Mouse (Mus musculus): ENCODE data around the gene Prap1. TPM values are rescaled to one million over a fixed set of nuclear protein-coding genes. Genes with fewer than 3 reads are reported as not detected.

The Prap1 gene
- total RNA-seq (2017): not detected in 2 replicates

DNA sequence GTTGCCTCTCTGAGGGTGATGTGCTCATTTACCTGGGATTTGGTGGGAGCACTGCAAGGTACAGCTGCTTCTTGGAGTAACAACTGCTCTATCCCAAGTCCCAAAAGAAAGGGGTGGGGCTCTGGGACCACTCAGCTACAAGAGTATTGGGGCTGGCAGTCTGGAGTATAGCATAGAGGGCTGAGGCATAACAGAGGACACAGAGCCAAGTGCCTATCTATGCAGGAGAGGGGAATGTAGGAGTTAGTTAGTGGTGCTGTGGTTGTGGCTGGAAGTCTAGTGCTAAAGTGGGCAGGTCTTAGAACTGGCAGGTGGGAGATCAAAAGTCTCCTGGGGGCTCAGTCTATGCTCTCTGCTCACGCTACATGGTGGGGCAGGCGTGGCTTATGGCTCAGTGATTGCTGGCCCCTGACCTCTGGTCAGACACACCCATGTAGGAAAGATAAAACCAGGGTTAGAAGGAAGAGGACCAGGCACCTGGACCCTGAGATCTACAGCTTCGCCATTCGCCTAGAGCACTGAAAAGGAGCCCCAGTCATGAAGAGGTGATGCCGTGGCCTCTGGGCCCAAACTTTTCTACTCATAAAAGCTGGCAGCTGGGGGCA, at the start of gene Prap1:
Gene Prap1 (plus strand): TSS at position 472 of the 605 bp plus-strand sequence.
- ATAC-seq (replicated peaks in 1 of 2; ENCODE audit: insufficient read depth in 1 of 2, low FRiP score in 2 of 2, low TSS enrichment in 1 of 2, low read depth in 1 of 2, poor library complexity in 2 of 2, severe bottlenecking in 2 of 2): no peak

DNA sequence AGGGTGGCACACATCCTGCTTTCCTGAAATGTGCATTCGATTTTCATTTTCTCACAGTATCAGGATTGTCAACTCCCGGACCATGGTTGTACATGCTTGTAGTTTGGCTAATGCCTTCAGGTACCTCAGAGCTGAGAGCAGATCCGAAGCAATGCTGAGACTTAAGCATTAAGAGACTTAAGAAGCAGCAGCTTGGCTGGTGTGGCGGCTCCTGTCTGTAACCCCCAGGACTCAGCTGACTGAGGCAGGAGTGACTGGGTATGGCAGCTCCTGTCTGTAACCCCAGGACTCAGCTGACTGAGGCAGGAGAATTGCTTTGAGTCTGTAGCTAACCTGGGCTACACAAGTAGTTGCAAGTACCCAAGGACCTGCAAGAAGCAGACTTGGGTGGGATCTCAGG, 47.6 kb upstream of the Prap1 start:
- no peak for ATAC-seq (replicated peaks in 1 of 2; ENCODE audit: insufficient read depth in 1 of 2, low FRiP score in 2 of 2, low TSS enrichment in 1 of 2, low read depth in 1 of 2, poor library complexity in 2 of 2, severe bottlenecking in 2 of 2)

- ATAC-seq (replicated peaks in 1 of 2; ENCODE audit: insufficient read depth in 1 of 2, low FRiP score in 2 of 2, low TSS enrichment in 1 of 2, low read depth in 1 of 2, poor library complexity in 2 of 2, severe bottlenecking in 2 of 2): peak; percentile 11 to 17; a peak in 1 of 4 replicates
These were observed 45.3 kb upstream of the Prap1 start for GRCm38 (mm10) chr7:140047811-140048311.

DNA sequence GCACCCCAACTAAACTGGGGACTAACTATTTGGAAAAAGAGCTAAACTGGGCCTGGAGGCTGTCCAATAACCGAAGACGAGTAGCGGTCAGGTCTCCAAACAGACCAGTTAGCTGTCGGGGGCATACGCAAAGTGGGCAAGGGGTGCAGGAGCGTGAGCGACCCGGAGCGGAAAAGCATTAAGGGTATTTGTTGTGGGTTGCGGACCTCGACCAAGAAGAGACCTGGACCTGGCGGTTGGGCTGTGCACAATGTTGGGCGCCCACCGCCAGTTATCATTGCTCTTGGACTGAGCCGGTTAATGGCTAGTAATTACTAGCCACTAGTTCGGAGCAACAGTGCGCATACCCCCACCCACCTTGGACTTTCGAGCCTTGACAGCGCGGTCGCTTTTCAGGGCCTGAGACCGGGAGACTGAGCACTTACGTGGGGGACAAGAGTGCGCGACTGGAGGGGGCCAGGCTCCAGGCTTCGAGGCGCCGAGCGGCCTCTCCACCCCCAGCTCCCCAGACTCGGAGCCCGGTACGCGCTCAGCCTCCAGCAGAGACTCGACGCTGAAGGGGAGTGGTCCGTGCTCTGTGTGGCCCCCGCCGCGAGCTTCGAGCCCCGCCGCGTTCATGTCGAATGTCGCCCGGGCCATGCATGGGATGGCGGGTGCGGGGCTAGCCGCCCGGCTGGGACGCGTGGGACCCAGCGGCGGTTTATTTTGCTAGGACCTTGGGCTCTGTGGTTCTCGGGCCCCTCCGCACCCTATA, 44.7 kb upstream of the Prap1 start, which contains the start of gene Msx3:
Gene Msx3 (minus strand): TSS at position 729 of the 754 bp plus-strand sequence.
- peak in 1 of 2 experiments; percentile 10; a peak in 1 of 4 replicates for ATAC-seq (replicated peaks in 1 of 2; ENCODE audit: insufficient read depth in 1 of 2, low FRiP score in 2 of 2, low TSS enrichment in 1 of 2, low read depth in 1 of 2, poor library complexity in 2 of 2, severe bottlenecking in 2 of 2)

DNA sequence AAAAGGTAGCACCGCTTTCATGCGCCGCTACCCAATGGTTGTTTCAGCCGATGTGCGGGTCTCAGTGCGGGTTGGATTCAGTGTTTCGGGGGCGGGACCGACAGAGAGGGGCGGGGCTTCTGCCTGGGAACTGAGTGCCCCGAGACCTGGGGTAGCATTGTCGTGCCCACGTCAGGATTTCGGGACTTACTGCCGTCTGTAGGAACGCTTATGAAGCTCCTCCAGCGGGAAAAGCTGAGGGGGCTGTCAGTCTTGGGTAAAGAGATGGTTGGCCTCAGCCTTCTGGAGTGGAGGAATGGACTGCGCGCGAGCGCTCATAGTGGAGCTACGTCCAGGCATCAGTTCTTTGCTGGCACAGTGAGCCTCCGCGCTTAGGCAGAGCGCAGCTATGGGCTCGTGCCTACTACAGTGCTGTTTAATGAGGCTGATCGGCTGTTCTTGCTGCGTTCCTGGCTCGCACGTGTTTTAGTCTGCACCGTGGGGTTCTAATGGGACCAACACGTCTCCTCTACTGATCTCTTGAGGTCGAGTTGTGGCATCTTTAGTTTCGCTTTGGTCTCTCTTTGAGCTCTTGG, 44.0 kb upstream of the Prap1 start:
- ATAC-seq (replicated peaks in 1 of 2; ENCODE audit: insufficient read depth in 1 of 2, low FRiP score in 2 of 2, low TSS enrichment in 1 of 2, low read depth in 1 of 2, poor library complexity in 2 of 2, severe bottlenecking in 2 of 2): peak; percentile 36 to 40; a peak in 2 of 4 replicates

GRCm38 (mm10) chr7:140054124-140054523, 39.1 kb upstream of the Prap1 start:
- ATAC-seq (replicated peaks in 1 of 2; ENCODE audit: insufficient read depth in 1 of 2, low FRiP score in 2 of 2, low TSS enrichment in 1 of 2, low read depth in 1 of 2, poor library complexity in 2 of 2, severe bottlenecking in 2 of 2): no peak

- ATAC-seq (replicated peaks in 1 of 2; ENCODE audit: insufficient read depth in 1 of 2, low FRiP score in 2 of 2, low TSS enrichment in 1 of 2, low read depth in 1 of 2, poor library complexity in 2 of 2, severe bottlenecking in 2 of 2): no peak
These were observed 35.5 kb upstream of the Prap1 start for GRCm38 (mm10) chr7:140057413-140058407.

DNA sequence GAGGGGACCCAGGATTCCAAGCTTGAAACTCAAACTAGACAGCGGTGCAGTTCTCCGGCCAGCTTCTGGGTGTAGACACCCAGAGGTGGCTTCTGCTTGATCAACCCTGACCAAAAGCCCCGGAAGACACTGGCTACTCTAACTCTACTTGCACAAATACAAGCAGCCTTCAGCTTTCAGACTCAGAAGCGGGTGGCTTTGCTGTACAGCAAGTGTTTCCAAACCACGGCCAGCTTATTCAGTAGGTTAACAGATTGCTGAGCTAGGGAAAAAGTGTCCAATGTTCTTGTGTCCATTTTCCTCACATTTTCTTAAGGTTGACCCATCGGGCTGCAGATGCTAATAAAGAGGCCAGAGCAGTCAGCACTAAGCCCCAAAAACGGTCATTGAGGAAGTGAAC, 34.7 kb upstream of the Prap1 start:
- no peak for ATAC-seq (replicated peaks in 1 of 2; ENCODE audit: insufficient read depth in 1 of 2, low FRiP score in 2 of 2, low TSS enrichment in 1 of 2, low read depth in 1 of 2, poor library complexity in 2 of 2, severe bottlenecking in 2 of 2)

- ATAC-seq (replicated peaks in 1 of 2; ENCODE audit: insufficient read depth in 1 of 2, low FRiP score in 2 of 2, low TSS enrichment in 1 of 2, low read depth in 1 of 2, poor library complexity in 2 of 2, severe bottlenecking in 2 of 2): no peak
These were observed 33.6 kb upstream of the Prap1 start for GRCm38 (mm10) chr7:140059601-140060000.

DNA sequence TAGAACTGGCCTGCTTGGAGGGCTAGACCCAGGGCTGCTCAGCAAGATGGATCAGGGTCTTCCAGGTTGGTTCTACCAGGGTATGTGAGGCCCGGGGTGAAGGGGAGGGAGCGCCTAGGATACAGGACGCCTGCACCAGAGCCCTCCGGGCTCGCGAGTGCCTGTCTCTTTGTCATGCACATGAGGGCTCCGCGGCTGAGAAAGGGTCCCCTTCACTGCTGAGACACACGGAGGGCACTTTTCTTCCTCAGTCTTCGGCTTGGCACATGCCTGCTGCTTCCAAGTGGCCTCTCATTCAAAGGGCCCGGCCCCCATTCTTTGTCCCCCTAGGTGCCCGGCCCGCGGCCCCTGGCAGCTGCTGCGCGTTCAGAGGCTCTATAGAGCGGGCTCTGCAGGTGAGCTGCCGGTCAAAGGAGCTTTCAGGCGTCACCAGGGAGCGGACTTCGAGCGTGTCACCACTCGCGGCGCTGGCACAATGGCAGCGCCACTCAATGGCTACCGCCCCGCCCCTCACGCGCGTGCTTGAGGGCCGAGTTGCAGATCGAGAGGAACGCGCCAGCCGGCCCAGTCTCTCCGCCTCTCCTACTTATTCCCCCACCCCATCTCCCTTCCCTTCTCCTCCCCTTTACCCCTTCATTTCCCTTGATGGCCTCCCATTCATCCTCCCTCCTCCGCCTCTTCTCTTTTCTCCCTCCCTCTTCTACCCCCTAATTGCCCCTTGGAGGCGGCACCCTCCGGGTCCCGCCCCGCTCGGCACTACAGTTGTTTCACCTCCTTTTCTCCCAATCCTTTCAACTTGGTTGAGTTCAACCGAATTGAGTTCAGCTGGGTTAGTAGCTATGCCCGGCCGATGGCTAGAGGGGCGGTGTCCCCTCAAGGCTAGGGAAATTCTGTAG, 32.0 kb upstream of the Prap1 start:
- ATAC-seq (replicated peaks in 1 of 2; ENCODE audit: insufficient read depth in 1 of 2, low FRiP score in 2 of 2, low TSS enrichment in 1 of 2, low read depth in 1 of 2, poor library complexity in 2 of 2, severe bottlenecking in 2 of 2): no peak; a peak in 1 of 4 replicates

DNA sequence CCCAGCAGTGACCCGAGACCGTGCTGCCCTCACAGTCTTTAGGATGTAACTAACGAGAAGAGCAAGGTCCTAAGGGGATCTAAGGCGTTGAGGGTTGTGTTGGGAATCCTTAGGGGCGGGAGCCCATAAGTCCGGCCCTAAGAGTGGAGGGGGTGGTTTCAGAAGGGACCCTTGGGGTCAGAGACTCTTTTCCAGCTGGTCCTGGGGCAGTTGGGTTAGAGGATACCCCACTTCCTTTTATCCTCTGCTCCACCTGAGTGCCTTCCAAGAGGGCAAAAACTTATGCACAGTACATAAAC, 31.4 kb upstream of the Prap1 start:
- no peak for ATAC-seq (replicated peaks in 1 of 2; ENCODE audit: insufficient read depth in 1 of 2, low FRiP score in 2 of 2, low TSS enrichment in 1 of 2, low read depth in 1 of 2, poor library complexity in 2 of 2, severe bottlenecking in 2 of 2)

DNA sequence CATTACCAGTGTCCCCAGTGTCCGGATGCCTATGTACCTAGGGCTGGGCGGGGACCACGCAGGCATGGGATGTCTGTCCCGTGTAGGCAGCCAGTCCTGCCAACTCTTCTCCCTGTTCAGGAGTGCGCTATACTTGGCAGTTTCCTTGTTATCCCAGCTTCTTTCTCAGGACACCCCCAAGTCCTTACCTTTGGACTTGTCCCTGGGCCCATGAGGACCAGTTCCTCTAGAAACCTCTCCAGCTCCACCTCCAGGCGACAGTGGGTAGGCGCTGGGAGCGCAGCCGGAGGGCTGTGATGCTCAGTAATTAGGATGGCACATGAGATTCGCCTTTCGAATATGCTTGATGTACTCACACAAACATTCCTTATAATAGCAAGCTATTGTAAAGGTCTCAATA, 30.9 kb upstream of the Prap1 start:
- peak in 1 of 2 experiments; percentile 41; a peak in 1 of 4 replicates for ATAC-seq (replicated peaks in 1 of 2; ENCODE audit: insufficient read depth in 1 of 2, low FRiP score in 2 of 2, low TSS enrichment in 1 of 2, low read depth in 1 of 2, poor library complexity in 2 of 2, severe bottlenecking in 2 of 2)

- peak; percentile 60 to 67; a peak in 2 of 4 replicates for ATAC-seq (replicated peaks in 1 of 2; ENCODE audit: insufficient read depth in 1 of 2, low FRiP score in 2 of 2, low TSS enrichment in 1 of 2, low read depth in 1 of 2, poor library complexity in 2 of 2, severe bottlenecking in 2 of 2)
These were observed 30.1 kb upstream of the Prap1 start for GRCm38 (mm10) chr7:140063092-140063491.

GRCm38 (mm10) chr7:140067397-140067796, 25.8 kb upstream of the Prap1 start:
- no peak for ATAC-seq (replicated peaks in 1 of 2; ENCODE audit: insufficient read depth in 1 of 2, low FRiP score in 2 of 2, low TSS enrichment in 1 of 2, low read depth in 1 of 2, poor library complexity in 2 of 2, severe bottlenecking in 2 of 2)

DNA sequence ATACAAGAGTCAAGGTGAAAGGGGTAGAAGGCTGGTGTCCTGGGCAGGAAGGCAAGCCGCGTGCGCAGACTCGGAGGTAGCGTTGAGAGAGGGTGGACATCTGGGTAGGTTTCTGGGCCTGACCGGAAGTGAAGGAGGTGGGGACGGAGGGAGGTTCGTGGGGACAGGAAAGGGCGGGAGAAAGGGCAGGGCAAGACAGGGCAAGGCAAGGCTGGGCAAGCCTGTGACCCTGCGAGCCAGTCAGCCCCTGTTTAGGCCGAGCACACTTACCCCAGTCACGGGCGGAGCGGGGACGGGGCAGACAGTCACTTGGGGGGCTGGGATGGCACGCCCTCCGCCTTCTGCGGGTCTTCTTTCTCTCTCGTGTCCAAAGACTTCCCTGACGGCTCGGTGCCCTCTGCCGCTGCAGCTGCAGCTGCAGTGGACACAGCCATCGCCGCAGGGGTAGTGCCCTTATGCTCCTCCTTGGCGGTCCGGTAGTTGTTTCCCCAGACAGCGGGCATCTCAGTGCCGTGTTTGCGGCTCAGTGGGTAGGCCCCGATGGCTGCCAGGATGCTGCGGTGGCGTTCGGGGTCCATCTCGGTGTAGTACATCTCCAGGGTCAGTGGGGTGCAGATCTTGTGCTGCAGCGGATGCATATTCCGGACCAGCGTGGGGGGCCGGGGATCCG, 23.0 kb upstream of the Prap1 start:
- 0 out of 4 replicates have a peak, but pooled peaks of 1 of the 2 experiments have one; percentile 22 for ATAC-seq (replicated peaks in 1 of 2; ENCODE audit: insufficient read depth in 1 of 2, low FRiP score in 2 of 2, low TSS enrichment in 1 of 2, low read depth in 1 of 2, poor library complexity in 2 of 2, severe bottlenecking in 2 of 2)

DNA sequence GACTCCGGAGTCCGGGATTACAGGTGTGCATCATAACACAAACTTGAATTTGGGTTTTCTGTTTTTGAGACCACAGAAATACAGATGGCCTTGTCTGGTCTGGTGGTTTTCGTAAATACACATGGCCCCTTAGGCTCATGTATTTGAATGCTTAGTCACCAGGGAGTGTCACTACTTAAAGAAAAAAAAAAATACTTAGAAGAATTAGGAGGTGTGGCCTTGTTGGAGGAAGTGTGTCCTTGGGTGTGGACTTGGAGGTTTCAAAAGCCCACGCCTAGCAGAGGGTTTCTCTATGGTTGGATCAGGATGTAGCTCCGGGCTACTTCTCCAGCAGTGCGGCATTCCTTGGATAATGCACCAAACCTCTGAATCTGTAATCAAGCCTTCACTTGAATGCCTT, 15.5 kb upstream of the Prap1 start:
- ATAC-seq (replicated peaks in 1 of 2; ENCODE audit: insufficient read depth in 1 of 2, low FRiP score in 2 of 2, low TSS enrichment in 1 of 2, low read depth in 1 of 2, poor library complexity in 2 of 2, severe bottlenecking in 2 of 2): no peak

Measured in hematopoietic stem cell, adult 5-6 weeks (primary cell).